Mouse (Mus musculus) embryonic fibroblast, embryonic 13.5 days (primary cell): ENCODE data around the gene Entpd5.

Experiments
- CTCF ChIP-seq: IDR thresholded peaks from 2 replicates; pipeline ENCODE4 v1.5.1; 2011; ENCODE audit warnings: mild to moderate bottlenecking, control low read depth, low read length, moderate library complexity, borderline replicate concordance; ENCODE audit not compliant: insufficient read depth
- POLR2A ChIP-seq: IDR thresholded peaks from 2 replicates; pipeline ENCODE4 v1.6.1; 2011; ENCODE audit warnings: low read depth, mild to moderate bottlenecking, control low read depth, low read length, moderate library complexity

- TF ChIP-seq CTCF (no peak), POLR2A (no peak)
Measured at GRCm38 (mm10) chr12:84442526-84442925, 33.7 kb upstream of the Entpd5 start.
